9 mouse cellular contexts compared by ENCODE assay signal in genomic region chr1:84838156-84838555, GRCm38 (mm10). TPM values are rescaled to one million over a fixed set of nuclear protein-coding genes. Genes with fewer than 3 reads are reported as not detected.
DNase-seq lines count a peak whose midpoint lies in the region; ATAC-seq and TF ChIP-seq lines count a peak whose summit lies in the region.
"Had no signal": no experiment of that assay in that cellular context is flagged by ENCODE, and none has a peak within 500 bp of the region (broad histone marks: within the 10 kb centered on the region; RNA-seq: fewer than 3 reads in every experiment).

No protein-coding gene starts in this region.

- peak overlapping the region; percentile 90 for H3K4me3 ChIP-seq in thymus, adult 2 months (ENCODE audit: control insufficient read depth, insufficient read depth, low read length)
- H3K4me3 ChIP-seq in limb, embryonic 10.5 days, result peak overlapping the region; percentile 97
- peak overlapping the region; percentile 87 for H3K4me3 ChIP-seq in neural tube, embryonic 14.5 days (ENCODE audit: low read depth, low read length)

- H3K9me3 ChIP-seq in limb, embryonic 10.5 days (replicated peaks), result no peaks in the 10 kb centered on the region
- H3K9me3 ChIP-seq in neural tube, embryonic 14.5 days (ENCODE audit: control insufficient read depth, low read length), result no peaks in the 10 kb centered on the region

- H3K27ac ChIP-seq in thymus, adult 2 months (ENCODE audit: control insufficient read depth, insufficient read depth, low read length), result peak overlapping the region; percentile 64
- peak overlapping the region; percentile 98 for H3K27ac ChIP-seq in limb, embryonic 10.5 days
- peak overlapping the region; percentile 95 for H3K27ac ChIP-seq in neural tube, embryonic 14.5 days (ENCODE audit: low read depth, low read length)

- H3K4me2 ChIP-seq in neural tube, embryonic 14.5 days (ENCODE audit: low read depth, low read length), result peak overlapping the region; percentile 74

- TF ChIP-seq CTCF in thymus, adult 2 months (IDR thresholded peaks at IDR 0.05; ENCODE audit: borderline replicate concordance, control insufficient read depth, extremely low read depth, insufficient read depth, low read length, poor library complexity), result no peak

- no peak; the same call in 1 of the 2 replicates for ATAC-seq in neural tube, embryonic 14.5 days (ENCODE audit: low read depth)

- under 1% methylated on average over 22 of the region's 22 CpGs for WGBS in thymus, adult 2 months
- WGBS in limb, embryonic 10.5 days, result under 1% methylated on average over 22 of the region's 22 CpGs
- under 1% methylated on average over 22 of the region's 22 CpGs for WGBS in neural tube, embryonic 14.5 days

- H3K4me1 ChIP-seq in thymus, adult 2 months (replicated peaks; ENCODE audit: control insufficient read depth, insufficient read depth, low read length), result peaks cover 7% of the 10 kb centered on the region
- H3K4me1 ChIP-seq in limb, embryonic 10.5 days, result peaks cover 10% of the 10 kb centered on the region
- H3K4me1 ChIP-seq in neural tube, embryonic 14.5 days (ENCODE audit: control insufficient read depth, insufficient read depth, low read length), result peaks cover 6% of the 10 kb centered on the region

- peak overlapping the region; percentile 94 for H3K9ac ChIP-seq in neural tube, embryonic 14.5 days (replicated peaks; ENCODE audit: low read depth, low read length)

- H3K27me3 ChIP-seq in thymus, adult 2 months (ENCODE audit: control insufficient read depth, insufficient read depth, low read length), result no peaks in the 10 kb centered on the region
- H3K27me3 ChIP-seq in limb, embryonic 10.5 days (ENCODE audit: low read depth, poor library complexity, severe bottlenecking), result no peaks in the 10 kb centered on the region
- H3K27me3 ChIP-seq in neural tube, embryonic 14.5 days (ENCODE audit: control insufficient read depth, insufficient read depth, low read length), result no peaks in the 10 kb centered on the region

- peaks cover 3% of the 10 kb centered on the region for H3K36me3 ChIP-seq in thymus, adult 2 months (ENCODE audit: control insufficient read depth, insufficient read depth, low read length)
- H3K36me3 ChIP-seq in limb, embryonic 10.5 days, result peaks cover 17% of the 10 kb centered on the region
- H3K36me3 ChIP-seq in neural tube, embryonic 14.5 days (ENCODE audit: control insufficient read depth, insufficient read depth, low read length), result no peaks in the 10 kb centered on the region

- no peak for TF ChIP-seq POLR2A in thymus, adult 2 months (IDR thresholded peaks at IDR 0.05; ENCODE audit: control insufficient read depth, extremely low read depth, insufficient read depth, low read length, poor library complexity)

- peak; percentile 40 for DNase-seq in embryo, embryonic 10.5 days (ENCODE audit: low spot score)
- DNase-seq in embryo, embryonic 9.5 days (ENCODE audit: extremely low spot score), result no peak
- DNase-seq in thymus, adult 2 months, result peak; percentile 2
- DNase-seq in thymus, postnatal 10 days (ENCODE audit: low spot score in 2 of 2), result no peak
- no peak for DNase-seq in limb, embryonic 10.5 days (ENCODE audit: low spot score)
- DNase-seq in adrenal gland, postnatal 36 days, result no peak
- DNase-seq in adrenal gland, adult 2 months, result no peak

RNA-seq across cellular contexts. Expression of gene Fbxo36, which starts 1.5 kb away (rescaled TPM):
- polyA plus RNA-seq in thymus, adult 2 months (2012; rRNA removed), result 2.4 and 2.8 TPM in 2 replicates
- 7.6 and 8.9 TPM in 2 replicates for polyA plus RNA-seq in limb, embryonic 10.5 days (2016; fragmentation: Nextera tagmentation; extraction: Ambion mirVana)
- 3.8 and 4.9 TPM in 2 replicates for polyA plus RNA-seq in neural tube, embryonic 14.5 days (2014; fragmentation: Nextera tagmentation; extraction: Ambion mirVana)
- 10 to 100 TPM; 12.3 to 16.5 TPM for total RNA-seq in adrenal gland, postnatal 36 days (2021)
- 10 to 100 TPM; 13.9 to 16.7 TPM for total RNA-seq in adrenal gland, adult 2 months (2021)
- 7.6 and 8.9 TPM in 2 replicates for polyA plus RNA-seq in adrenal gland, adult 2 months (2012; rRNA removed)
- total RNA-seq: neutrophil, adult 5-6 weeks had no signal

RNA-seq across cellular contexts. Expression of gene Trip12, which starts 2.2 kb away (rescaled TPM):
- polyA plus RNA-seq in thymus, adult 2 months (2012; rRNA removed), result 48.1 and 51.3 TPM in 2 replicates
- 67.9 and 73.9 TPM in 2 replicates for polyA plus RNA-seq in limb, embryonic 10.5 days (2016; fragmentation: Nextera tagmentation; extraction: Ambion mirVana)
- polyA plus RNA-seq in neural tube, embryonic 14.5 days (2014; fragmentation: Nextera tagmentation; extraction: Ambion mirVana), result 67.4 and 70.8 TPM in 2 replicates
- 100 to 1,000 TPM; 248 to 249 TPM for total RNA-seq in adrenal gland, postnatal 36 days (2021)
- 100 to 1,000 TPM; 193 to 259 TPM for total RNA-seq in adrenal gland, adult 2 months (2021)
- 5.1 and 5.2 TPM in 2 replicates for polyA plus RNA-seq in adrenal gland, adult 2 months (2012; rRNA removed)

Comparison
In these comparisons a context has a peak if more than half of its experiments do, and no peak if none do; other contexts are left out.
1. DNase-seq: peak in embryo, embryonic 10.5 days (single experiment) and thymus, adult 2 months (single experiment); none in embryo, embryonic 9.5 days (single experiment), thymus, postnatal 10 days (0 of 2), limb, embryonic 10.5 days (single experiment), adrenal gland, postnatal 36 days (0 of 2) and adrenal gland, adult 2 months (single experiment).
2. Peak in every context shown above with its lines, with median percentiles within 50 percentile points of each other: H3K27ac ChIP-seq and H3K4me3 ChIP-seq.